Mouse (Mus musculus) testis, adult 2 months (tissue): Measurements from ENCODE around the gene Trib3.

Experiments used
- CTCF ChIP-seq: fragments of 200-500 bp; IDR thresholded peaks from 2 replicates; pipeline ENCODE4 v1.5.1; 2012; ENCODE audit warnings: low read depth, mild to moderate bottlenecking, inconsistent platforms, low read length, moderate library complexity; ENCODE audit not compliant: control insufficient read depth, insufficient read depth, insufficient replicate concordance
- POLR2A ChIP-seq: fragments of 200-500 bp; IDR thresholded peaks from 2 replicates; pipeline ENCODE4 v1.6.1; 2012; ENCODE audit warnings: low read depth, mild to moderate bottlenecking, inconsistent platforms, low read length, moderate library complexity; ENCODE audit not compliant: control insufficient read depth

DNA sequence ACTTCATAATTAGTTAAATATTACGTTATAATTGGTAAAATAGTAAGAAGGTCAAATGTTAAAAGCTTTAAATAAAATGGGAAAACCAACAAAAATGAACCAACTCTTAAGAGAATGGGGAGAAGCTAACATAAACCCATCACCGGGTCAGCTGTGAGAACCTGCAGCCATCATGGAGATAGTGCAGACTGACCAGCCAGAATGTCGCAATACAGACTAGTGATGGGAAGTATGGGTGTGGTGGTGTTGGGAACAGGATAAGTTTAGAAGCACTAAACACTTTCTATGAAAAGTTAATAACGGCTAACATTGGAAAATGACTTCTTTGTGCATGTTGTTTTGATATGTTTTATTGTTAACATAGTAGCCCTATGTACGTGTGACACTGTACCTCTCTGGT is 56.3 kb downstream of the Trib3 start:
- TF ChIP-seq CTCF: no peak
- TF ChIP-seq POLR2A: no peak
